Mouse (Mus musculus) liver, postnatal 0 days (tissue): ENCODE measurements around the gene Hoxc13. TPM values are rescaled to one million over a fixed set of nuclear protein-coding genes. Genes with fewer than 3 reads are reported as not detected.

ENCODE experiments used
- ATAC-seq: fragments of 200-750 bp; cut with Nextera tagmentation; 2 replicates; pipeline ENCODE4 v1.8.0; 2017; ENCODE audit warnings: mild to moderate bottlenecking, moderate library complexity
- DNase-seq: peaks from one replicate; pipeline ENCODE4 v3.0.0-alpha.2; 2016
- H3K27ac ChIP-seq: fragments of 300-500 bp; sonication (generic); 2 replicates; pipeline ENCODE4 v1.5.1; 2014; ENCODE audit warnings: antibody characterized with exemption, moderate library complexity, mild to moderate bottlenecking, low read depth
- H3K27me3 ChIP-seq: fragments of 300-500 bp; sonication (generic); 2 replicates; pipeline ENCODE4 v1.6.1; 2014; ENCODE audit warnings: low read length, control low read depth, mixed read lengths; ENCODE audit not compliant: insufficient read depth
- H3K36me3 ChIP-seq: fragments of 300-500 bp; sonication (generic); replicated peaks from 2 replicates; pipeline ENCODE4 v1.6.1; 2014; ENCODE audit warnings: mild to moderate bottlenecking, control low read depth, low read length, moderate library complexity, mixed read lengths; ENCODE audit not compliant: insufficient read depth
- H3K4me1 ChIP-seq: fragments of 300-500 bp; sonication (generic); 2 replicates; pipeline ENCODE4 v1.6.1; 2014; ENCODE audit warnings: antibody characterized with exemption, mild to moderate bottlenecking, control low read depth; ENCODE audit not compliant: insufficient read depth
- H3K4me2 ChIP-seq: fragments of 300-500 bp; sonication (generic); 2 replicates; pipeline ENCODE4 v1.6.1; 2014; ENCODE audit warnings: low read depth, mild to moderate bottlenecking, low read length, moderate library complexity, mixed read lengths
- H3K4me3 ChIP-seq: fragments of 300-500 bp; sonication (generic); 2 replicates; pipeline ENCODE4 v1.5.1; 2014; ENCODE audit warnings: low read depth, low read length
- H3K9ac ChIP-seq: fragments of 300-500 bp; sonication (generic); replicated peaks from 2 replicates; pipeline ENCODE4 v1.6.1; 2014; ENCODE audit warnings: mild to moderate bottlenecking, moderate library complexity
- H3K9me3 ChIP-seq: fragments of 300-500 bp; sonication (generic); 2 replicates; pipeline ENCODE4 v1.6.1; 2016; ENCODE audit warnings: mild to moderate bottlenecking, control low read depth, low read length, mixed read lengths
- CTCF ChIP-seq: sonication (generic); IDR thresholded peaks from 2 replicates; pipeline ENCODE4 v1.5.1; 2016; ENCODE audit warnings: antibody characterized with exemption, low read depth
- EP300 ChIP-seq: IDR thresholded peaks from 2 replicates; pipeline ENCODE4 v1.6.1; 2016; ENCODE audit warnings: antibody characterized with exemption, low read depth, mild to moderate bottlenecking
- WGBS: fragments of 180-500 bp; shearing (Covaris S2); extraction: QIAGEN DNeasy Blood & Tissue Kit; methylation state at CpG from one replicate; pipeline ENCODE4 v1.1.7; 2014; ENCODE audit not compliant: insufficient replicate concordance; 5-methylcytosine and 5-hydroxymethylcytosine counted together
- polyA plus RNA-seq: library from polyadenylated mRNA; unstranded; fragments of >200 nt; fragmentation: Nextera tagmentation; extraction: Ambion mirVana; gene quantifications from 2 replicates; pipeline ENCODE4 v1.2.1, GENCODE M21; 2015

Hoxc13 gene
- polyA plus RNA-seq, 1 experiment from 2014 or later = not detected

- Histone ChIP-seq H3K27me3 (peaks cover 86% of the 10 kb centered on the region), H3K4me3 (no peak overlapping the region), H3K9ac (no peak overlapping the region), H3K4me1 (no peaks in the 10 kb centered on the region), H3K27ac (no peak overlapping the region), H3K9me3 (no peaks in the 10 kb centered on the region), H3K4me2 (no peak overlapping the region), H3K36me3 (no peaks in the 10 kb centered on the region)
- DNase-seq (no peak), ATAC-seq (no peak)
- TF ChIP-seq CTCF (no peak), EP300 (no peak)
- 4% methylated on average over 20 of the region's 20 CpGs for WGBS
Observed at GRCm38 (mm10) chr15:102920619-102921018, 284 bp upstream of the Hoxc13 start.

GRCm38 (mm10) chr15:102922012-102922362 lies 1.1 kb downstream of the Hoxc13 start:
- Histone ChIP-seq H3K4me2 (no peak overlapping the region), H3K36me3 (no peaks in the 10 kb centered on the region), H3K4me3 (no peak overlapping the region), H3K27ac (no peak overlapping the region), H3K4me1 (no peaks in the 10 kb centered on the region), H3K9ac (no peak overlapping the region), H3K27me3 (peaks cover 87% of the 10 kb centered on the region), H3K9me3 (no peaks in the 10 kb centered on the region)
- no peak for DNase-seq
- ATAC-seq = no peak
- WGBS = 1% methylated on average over 24 of the region's 24 CpGs
- TF ChIP-seq EP300 (no peak), CTCF (no peak)

GRCm38 (mm10) chr15:102922636-102923500 lies 2.0 kb downstream of the Hoxc13 start:
- no peaks in the 10 kb centered on the region for H3K4me1 ChIP-seq
- no peaks in the 10 kb centered on the region for H3K9me3 ChIP-seq
- H3K27ac ChIP-seq = no peak overlapping the region
- TF ChIP-seq CTCF (no peak), EP300 (no peak)
- no peaks in the 10 kb centered on the region for H3K36me3 ChIP-seq
- peaks cover 87% of the 10 kb centered on the region for H3K27me3 ChIP-seq
- ATAC-seq (no peak), DNase-seq (no peak)
- H3K9ac ChIP-seq = no peak overlapping the region
- 12% methylated on average over 6 of the region's 6 CpGs for WGBS
- H3K4me3 ChIP-seq = no peak overlapping the region
- no peak overlapping the region for H3K4me2 ChIP-seq

GRCm38 (mm10) chr15:102927032-102927645 lies 6.2 kb downstream of the Hoxc13 start:
- no peak for DNase-seq
- Histone ChIP-seq H3K36me3 (no peaks in the 10 kb centered on the region), H3K4me2 (no peak overlapping the region), H3K4me1 (no peaks in the 10 kb centered on the region), H3K27me3 (peaks cover 86% of the 10 kb centered on the region), H3K9me3 (no peaks in the 10 kb centered on the region), H3K4me3 (no peak overlapping the region), H3K27ac (no peak overlapping the region), H3K9ac (no peak overlapping the region)
- TF ChIP-seq CTCF (no peak), EP300 (no peak)
- WGBS = 3% methylated on average over 40 of the region's 40 CpGs
- no peak for ATAC-seq

GRCm38 (mm10) chr15:102931706-102932358 lies 10.9 kb downstream of the Hoxc13 start:
- no peaks in the 10 kb centered on the region for H3K36me3 ChIP-seq
- peaks cover 98% of the 10 kb centered on the region for H3K27me3 ChIP-seq
- H3K9me3 ChIP-seq = no peaks in the 10 kb centered on the region
- no peak overlapping the region for H3K27ac ChIP-seq
- ATAC-seq = no peak
- DNase-seq = no peak
- H3K9ac ChIP-seq = no peak overlapping the region
- TF ChIP-seq CTCF = no peak
- no peak for TF ChIP-seq EP300
- no peak overlapping the region for H3K4me3 ChIP-seq
- 6% methylated on average over 23 of the region's 23 CpGs for WGBS
- H3K4me1 ChIP-seq = no peaks in the 10 kb centered on the region
- H3K4me2 ChIP-seq = no peak overlapping the region

GRCm38 (mm10) chr15:102934438-102934837 lies 13.5 kb downstream of the Hoxc13 start:
- H3K9me3 ChIP-seq = no peaks in the 10 kb centered on the region
- H3K4me1 ChIP-seq = no peaks in the 10 kb centered on the region
- no peak for TF ChIP-seq EP300
- no peak for TF ChIP-seq CTCF
- DNase-seq (no peak), ATAC-seq (no peak)
- no peak overlapping the region for H3K4me3 ChIP-seq
- no peaks in the 10 kb centered on the region for H3K36me3 ChIP-seq
- no peak overlapping the region for H3K9ac ChIP-seq
- 4% methylated on average over 12 of the region's 12 CpGs for WGBS
- H3K27ac ChIP-seq = no peak overlapping the region
- no peak overlapping the region for H3K4me2 ChIP-seq
- peaks cover 99% of the 10 kb centered on the region for H3K27me3 ChIP-seq
